Mouse (Mus musculus) myocyte (in vitro differentiated cells): Measurements from ENCODE around the gene Sipa1l2.

ENCODE experiments used
- E2F4 ChIP-seq: IDR thresholded peaks from one replicate; pipeline ENCODE4 v1.6.1; 2011; ENCODE audit warnings: mild to moderate bottlenecking, control low read depth, moderate library complexity; ENCODE audit not compliant: insufficient read depth
- MAX ChIP-seq: IDR thresholded peaks from one replicate; pipeline ENCODE4 v1.6.1; 2011; ENCODE audit warnings: low read depth, mild to moderate bottlenecking, control low read depth
- MYOD1 ChIP-seq, 3 experiments: IDR thresholded peaks; one replicate each; pipeline ENCODE4 v1.6.1; 2011; ENCODE audit warnings: control low read depth in 2 of 3, low read depth in 2 of 3, mild to moderate bottlenecking in 2 of 3, moderate library complexity in 1 of 3; ENCODE audit not compliant: insufficient read length in 2 of 3, control insufficient read depth in 1 of 3
- POLR2A ChIP-seq: IDR thresholded peaks from one replicate; pipeline ENCODE4 v1.6.1; 2011; ENCODE audit warnings: low read depth, mild to moderate bottlenecking, control low read depth, moderate library complexity; ENCODE audit not compliant: insufficient read length
- POLR2AphosphoS2 ChIP-seq: IDR thresholded peaks from one replicate; pipeline ENCODE4 v1.6.1; 2011; ENCODE audit warnings: low read depth, control low read depth; ENCODE audit not compliant: insufficient read length
- TCF12 ChIP-seq: IDR thresholded peaks from one replicate; pipeline ENCODE4 v1.6.1; 2011; ENCODE audit warnings: mild to moderate bottlenecking, control low read depth; ENCODE audit not compliant: poor library complexity, insufficient read depth, severe bottlenecking

- TF ChIP-seq POLR2A (no peak), POLR2AphosphoS2 (no peak), MAX (no peak), E2F4 (no peak), TCF12 (no peak), MYOD1 (IDR thresholded peaks at IDR 0.05; ENCODE audit: control insufficient read depth in 1 of 3, insufficient read length in 2 of 3, low read depth in 2 of 3) (no peak)
These were observed 45.1 kb downstream of the Sipa1l2 start for GRCm38 (mm10) chr8:125524479-125524878.
